17 mouse cellular contexts compared by ENCODE assay signal in genomic region chr17:29358928-29359327, GRCm38 (mm10). TPM values are rescaled to one million over a fixed set of nuclear protein-coding genes. Genes with fewer than 3 reads are reported as not detected.
A peak's percentile ranks its signal among the peaks of the same experiment; 100 is the strongest.
DNase-seq lines count a peak whose midpoint lies in the region; TF ChIP-seq lines count a peak whose summit lies in the region.
"Had no signal": no experiment of that assay in that cellular context is flagged by ENCODE, and none has a peak within 500 bp of the region (broad histone marks: within the 10 kb centered on the region; RNA-seq: fewer than 3 reads in every experiment).

No protein-coding gene starts in this region.

- no peak overlapping the region for H3K4me3 ChIP-seq in gastrocnemius, adult 2 months
- no peak overlapping the region for H3K4me3 ChIP-seq in layer of hippocampus, adult 2 months
- H3K4me3 ChIP-seq: embryonic facial prominence, embryonic 12.5 days; forebrain, embryonic 13.5 days; heart, embryonic 10.5 days; hindbrain, embryonic 15.5 days had no signal

- H3K27ac ChIP-seq in gastrocnemius, adult 2 months, result no peak overlapping the region
- peak overlapping the region; percentile 18; the same call in 1 of the 2 replicates for H3K27ac ChIP-seq in layer of hippocampus, adult 2 months
- H3K27ac ChIP-seq: embryonic facial prominence, embryonic 12.5 days; forebrain, embryonic 13.5 days; heart, embryonic 10.5 days; hindbrain, embryonic 15.5 days had no signal

- peak; percentile 8 for DNase-seq in gastrocnemius, adult 2 months
- DNase-seq in gastrocnemius, postnatal 10 days, result no peak
- no peak for DNase-seq in layer of hippocampus, adult 2 months (ENCODE audit: low spot score in 2 of 2)
- no peak for DNase-seq in layer of hippocampus, adult 9-11 months
- DNase-seq in right cerebral cortex, postnatal 10 days (ENCODE audit: low spot score in 2 of 2), result peak; percentile 62 to 71
- no peak for DNase-seq in right cerebral cortex, adult 2 months (ENCODE audit: low spot score in 2 of 2)
- DNase-seq: adrenal gland, postnatal 14 days; cerebellum, adult 2 months; cerebellum, postnatal 25 days; forebrain, postnatal 0 days; gastrocnemius, postnatal 36 days; heart, adult 18-20 months; heart, postnatal 10 days had no signal

- no peak for TF ChIP-seq CTCF in gastrocnemius, adult 2 months (IDR thresholded peaks at IDR 0.05)
- TF ChIP-seq CTCF in layer of hippocampus, adult 2 months (conservative IDR thresholded peaks at IDR 0.05), result no peak

- intact Hi-C loops in gastrocnemius, adult 2 months (cut with DNase I), result loop anchor here (5.0 kb wide), 1 partner anchor 87 kb away; no protein-coding TSS in a partner anchor

RNA-seq across cellular contexts. Expression of gene Fgd2, which starts 1.8 kb away (rescaled TPM):
- 1 to 10 TPM in 1 of 2 experiments, under 1 TPM in 1; 0.74 to 1.1 TPM for total RNA-seq in gastrocnemius, adult 2 months (2021)
- total RNA-seq in gastrocnemius, postnatal 10 days (2021), result 1 to 10 TPM; 3.5 to 3.9 TPM
- total RNA-seq in layer of hippocampus, adult 2 months (2021), result 1 to 10 TPM; 3.8 to 4.4 TPM

RNA-seq across cellular contexts. Expression of gene Mtch1, which starts 11.2 kb away (rescaled TPM):
- total RNA-seq in gastrocnemius, adult 2 months (2021), result 100 to 1,000 TPM in 1 of 2 experiments, 10 to 100 TPM in 1; 78.5 to 109 TPM
- 100 to 1,000 TPM; 197 to 221 TPM for total RNA-seq in gastrocnemius, postnatal 10 days (2021)
- 100 to 1,000 TPM; 587 to 618 TPM for total RNA-seq in layer of hippocampus, adult 2 months (2021)

RNA-seq across cellular contexts. Expression of gene Pi16, which starts 41.4 kb away (rescaled TPM):
- total RNA-seq in gastrocnemius, adult 2 months (2021), result 10 to 100 TPM; 21.9 to 52.6 TPM
- 10 to 100 TPM; 38.8 to 45.1 TPM for total RNA-seq in gastrocnemius, postnatal 10 days (2021)
- 1 to 10 TPM in 1 of 2 experiments, under 1 TPM in 1; 0.74 to 1.1 TPM for total RNA-seq in layer of hippocampus, adult 2 months (2021)

Comparison
In these comparisons a context has a peak if more than half of its experiments do, and no peak if none do; other contexts are left out.
1. DNase-seq: peak in gastrocnemius, adult 2 months (single experiment) and right cerebral cortex, postnatal 10 days (2 of 2); none in gastrocnemius, postnatal 10 days (single experiment), layer of hippocampus, adult 2 months (0 of 2), layer of hippocampus, adult 9-11 months (single experiment) and right cerebral cortex, adult 2 months (0 of 2).
2. RNA of gene Pi16, which starts 41.4 kb away (total RNA-seq): 21.9 to 52.6 TPM in gastrocnemius, adult 2 months and 38.8 to 45.1 TPM in gastrocnemius, postnatal 10 days; 0.74 to 1.1 TPM in layer of hippocampus, adult 2 months; every median in the first group is over 10 times any median in the second.